Mouse (Mus musculus) ES-E14 (cell line): ENCODE results near the gene Inpp4b. TPM values are rescaled to one million over a fixed set of nuclear protein-coding genes. Genes with fewer than 3 reads are reported as not detected.

Experiments
- DNase-seq: peaks from one replicate; pipeline ENCODE4 v3.0.0-alpha.2; 2013; ENCODE audit warnings: low read depth, low spot score
- H3K27ac ChIP-seq: 2 replicates; pipeline ENCODE4 v1.5.1; 2012; ENCODE audit warnings: low read depth, mild to moderate bottlenecking, low read length, moderate library complexity, mixed read lengths; ENCODE audit not compliant: poor library complexity, insufficient read depth, severe bottlenecking
- H3K36me3 ChIP-seq: 2 replicates; pipeline ENCODE4 v1.6.1; 2012; ENCODE audit warnings: mild to moderate bottlenecking, low read length, moderate library complexity, mixed read lengths; ENCODE audit not compliant: control insufficient read depth, poor library complexity, insufficient read depth, severe bottlenecking
- H3K4me1 ChIP-seq, 2 experiments: fragments of 150-350 bp in 1 of 2; sonication (generic) in 1 of 2; 2 replicates each; pipeline ENCODE4 v1.6.1; 2012; ENCODE audit warnings: low read length in 2 of 2, mild to moderate bottlenecking in 1 of 2, mixed read lengths in 1 of 2; ENCODE audit not compliant: control insufficient read depth in 2 of 2, insufficient read depth in 2 of 2, poor library complexity in 1 of 2
- H3K4me3 ChIP-seq, 2 experiments: fragments of 150-350 bp in 1 of 2; sonication (generic) in 1 of 2; 2 replicates each; pipeline ENCODE4 v1.5.1; 2012; ENCODE audit warnings: low read length in 2 of 2, low read depth in 1 of 2, mild to moderate bottlenecking in 1 of 2, mixed read lengths in 1 of 2; ENCODE audit not compliant: insufficient read depth in 1 of 2, poor library complexity in 1 of 2, severe bottlenecking in 1 of 2
- H3K9ac ChIP-seq: 2 replicates; pipeline ENCODE4 v1.6.1; 2012; ENCODE audit warnings: low read depth, mild to moderate bottlenecking, low read length, mixed read lengths; ENCODE audit not compliant: poor library complexity, insufficient read depth, severe bottlenecking
- H3K9me3 ChIP-seq: fragments of 150-350 bp; sonication (generic); 2 replicates; pipeline ENCODE4 v1.6.1; 2012; ENCODE audit warnings: low read depth, mild to moderate bottlenecking, low read length; ENCODE audit not compliant: control insufficient read depth, insufficient read depth
- CHD2 ChIP-seq: IDR thresholded peaks from 2 replicates; pipeline ENCODE4 v1.6.1; 2014; ENCODE audit warnings: mild to moderate bottlenecking, low read depth, low read length, inconsistent platforms
- HCFC1 ChIP-seq: IDR thresholded peaks from 2 replicates; pipeline ENCODE4 v1.6.1; 2012; ENCODE audit warnings: low read length, inconsistent platforms, borderline replicate concordance; ENCODE audit not compliant: insufficient read depth
- MAFK ChIP-seq: IDR thresholded peaks from 2 replicates; pipeline ENCODE4 v1.6.1; 2014; ENCODE audit warnings: mild to moderate bottlenecking, low read depth, low read length, inconsistent platforms; ENCODE audit not compliant: insufficient read depth
- ZC3H11A ChIP-seq: IDR thresholded peaks from 2 replicates; pipeline ENCODE4 v1.6.1; 2012; ENCODE audit warnings: low read depth, mild to moderate bottlenecking, inconsistent platforms, low read length, borderline replicate concordance
- ZNF384 ChIP-seq: IDR thresholded peaks from 2 replicates; pipeline ENCODE4 v1.6.1; 2012; ENCODE audit warnings: low read depth, low read length, inconsistent platforms
- in situ Hi-C, 2 experiments: fragments of 600-800 bp; cut with MboI; formaldehyde crosslinking; loops; one replicate each; pipeline ENCODE4 v1.15.1; 2025; ENCODE audit warnings: low sequenced_read_pairs in 2 of 2, inconsistent platforms in 1 of 2; ENCODE audit not compliant: unreplicated experiment in 2 of 2
- total RNA-seq: library from RNA; depleted of rRNA; stranded (reverse); fragments of 300-350 nt; gene quantifications from 2 replicates; pipeline ENCODE4 v1.2.3, GENCODE M21; 2012

Gene Inpp4b
- total RNA-seq, 1 experiment = 0.98 TPM

DNA sequence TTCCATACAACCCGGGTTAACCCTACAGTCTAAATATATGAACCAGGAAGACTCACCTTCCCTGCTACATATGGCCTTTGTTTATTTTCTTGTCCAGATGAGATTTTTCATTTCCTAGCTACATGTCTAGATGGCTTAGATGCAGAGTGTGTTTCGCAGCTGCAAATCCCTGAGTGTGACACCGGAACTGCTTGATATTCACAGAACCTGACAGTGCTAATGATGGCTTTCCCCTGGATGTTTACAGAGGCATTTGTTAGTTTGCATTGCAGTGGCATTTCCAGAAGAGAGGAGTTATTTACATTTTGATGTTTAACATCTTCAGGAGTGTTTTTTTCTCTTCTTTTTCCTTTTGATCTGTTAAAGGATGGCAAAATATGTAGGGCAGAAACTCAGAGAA is 537.7 kb downstream of the Inpp4b start:
- Histone ChIP-seq H3K9me3 (no peaks in the 10 kb centered on the region), H3K4me3 (no peak overlapping the region), H3K27ac (no peak overlapping the region), H3K9ac (no peak overlapping the region), H3K36me3 (no peaks in the 10 kb centered on the region), H3K4me1 (no peaks in the 10 kb centered on the region)
- no peak for DNase-seq
- in situ Hi-C loops = no loop called here
- TF ChIP-seq ZNF384 (no peak), MAFK (no peak), HCFC1 (no peak), CHD2 (no peak), ZC3H11A (no peak)

DNA sequence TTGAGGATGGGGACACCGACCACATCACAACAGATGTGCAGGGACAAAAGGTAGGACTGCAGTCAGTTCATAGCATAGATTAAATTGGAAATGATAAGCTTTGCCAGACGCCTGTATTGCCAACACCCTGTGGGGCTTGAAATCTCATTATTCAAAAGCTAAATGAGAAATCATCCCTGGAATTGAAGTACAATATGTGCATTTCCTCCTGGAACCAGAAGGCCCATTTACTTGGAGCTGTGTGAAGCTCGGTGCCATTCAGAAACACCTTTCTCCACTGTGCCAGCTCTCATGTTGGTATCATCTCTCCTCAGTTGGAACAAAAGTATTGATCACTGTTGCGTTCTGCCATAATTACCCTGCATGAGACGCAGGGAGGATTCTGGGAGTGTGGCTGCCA is 541.8 kb downstream of the Inpp4b start:
- H3K9me3 ChIP-seq = no peaks in the 10 kb centered on the region
- DNase-seq = no peak
- H3K4me3 ChIP-seq = no peak overlapping the region
- in situ Hi-C loops = no loop called here
- H3K36me3 ChIP-seq = no peaks in the 10 kb centered on the region
- no peak overlapping the region for H3K27ac ChIP-seq
- H3K4me1 ChIP-seq = peaks cover 0 to 4% of the 10 kb centered on the region in 2 experiments; a peak in 1 of 4 replicates
- TF ChIP-seq HCFC1 (no peak), ZNF384 (no peak), MAFK (no peak), ZC3H11A (no peak), CHD2 (no peak)
- H3K9ac ChIP-seq = no peak overlapping the region

DNA sequence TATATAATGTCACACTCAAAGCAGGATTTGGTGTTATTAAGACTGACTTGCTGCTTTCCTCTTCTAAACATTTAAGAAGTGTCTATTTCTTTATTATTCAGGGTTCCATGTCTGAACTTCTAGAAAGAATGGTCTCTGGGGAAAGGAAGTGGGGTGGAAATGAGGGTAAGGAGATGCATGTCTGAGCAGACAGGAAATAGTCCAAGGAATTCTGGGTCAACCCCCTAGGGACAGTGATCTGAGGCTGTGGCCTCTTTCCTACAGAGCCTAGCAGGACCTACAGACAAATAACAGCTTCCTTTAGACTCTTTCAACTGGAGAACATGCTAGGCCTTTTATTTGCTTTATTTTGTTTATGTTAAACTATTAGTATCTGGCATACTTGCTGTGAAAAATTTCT is 546.5 kb downstream of the Inpp4b start:
- Histone ChIP-seq H3K9me3 (no peaks in the 10 kb centered on the region), H3K36me3 (no peaks in the 10 kb centered on the region), H3K9ac (no peak overlapping the region), H3K4me3 (no peak overlapping the region), H3K27ac (no peak overlapping the region), H3K4me1 (peaks cover 5 to 6% of the 10 kb centered on the region in 2 experiments; a peak in 2 of 4 replicates)
- TF ChIP-seq HCFC1 (no peak), ZC3H11A (no peak), CHD2 (no peak), MAFK (no peak), ZNF384 (no peak)
- no peak for DNase-seq
- in situ Hi-C loops = no loop called here

DNA sequence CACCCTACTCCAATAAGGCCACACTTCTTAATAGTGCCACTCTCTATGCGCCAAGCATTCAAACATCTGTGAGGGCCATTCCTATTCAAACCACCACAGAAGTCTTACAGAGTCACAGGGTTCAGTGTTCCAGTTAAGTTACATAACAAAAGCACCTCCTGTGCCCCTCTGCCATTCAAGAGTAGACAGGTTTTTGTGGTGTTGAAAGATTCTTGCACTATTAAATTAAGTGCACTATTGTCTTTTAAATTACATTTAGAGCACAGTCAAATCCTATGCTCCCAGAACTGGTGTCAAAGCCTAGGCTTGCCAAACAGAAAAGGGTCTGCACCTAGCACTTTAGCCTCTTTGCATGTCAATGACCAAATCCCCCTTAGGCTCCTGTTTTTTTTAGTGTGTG is 550.9 kb downstream of the Inpp4b start:
- H3K4me1 ChIP-seq = peaks cover 7 to 9% of the 10 kb centered on the region in 2 experiments; a peak in 2 of 4 replicates
- TF ChIP-seq ZNF384 (peak; percentile 77), CHD2 (peak; percentile 59; the same call in 1 of the 2 replicates), HCFC1 (no peak)
- H3K9me3 ChIP-seq = no peaks in the 10 kb centered on the region
- H3K36me3 ChIP-seq = no peaks in the 10 kb centered on the region
- DNase-seq = peak; percentile 38
- no peak overlapping the region for H3K9ac ChIP-seq
- in situ Hi-C loops = no loop called here
- H3K27ac ChIP-seq = no peak overlapping the region; the same call in 1 of the 2 replicates
- H3K4me3 ChIP-seq = no peak overlapping the region

DNA sequence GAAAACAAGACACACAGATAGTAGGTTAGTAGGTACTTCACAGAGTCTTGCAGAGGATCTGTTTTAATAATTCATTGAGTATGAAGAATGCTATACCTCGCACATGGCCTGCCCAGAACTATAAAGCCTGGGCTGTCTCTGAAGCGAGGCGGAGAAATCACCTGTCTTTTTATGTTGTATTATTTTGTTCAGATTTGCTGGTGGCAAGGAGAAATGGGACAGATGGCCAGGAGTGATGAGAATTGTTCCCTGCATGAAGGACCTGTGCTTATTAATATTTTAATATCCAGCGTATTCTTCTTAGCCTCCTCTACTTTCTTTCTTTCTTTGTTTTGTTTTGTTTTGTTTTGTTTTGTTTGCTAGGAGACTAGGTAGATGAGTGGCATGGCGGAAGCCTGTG is 604.5 kb downstream of the Inpp4b start:
- H3K27ac ChIP-seq = no peak overlapping the region
- H3K36me3 ChIP-seq = no peaks in the 10 kb centered on the region
- no peak overlapping the region for H3K9ac ChIP-seq
- no peaks in the 10 kb centered on the region for H3K9me3 ChIP-seq
- H3K4me1 ChIP-seq = no peaks in the 10 kb centered on the region
- TF ChIP-seq HCFC1 (no peak), CHD2 (no peak), MAFK (no peak), ZNF384 (no peak), ZC3H11A (no peak)
- in situ Hi-C loops = no loop called here
- no peak for DNase-seq
- no peak overlapping the region for H3K4me3 ChIP-seq
